Mouse (Mus musculus) urinary bladder, adult 2 months (tissue): Measurements from ENCODE around the gene Pla1a. TPM values are rescaled to one million over a fixed set of nuclear protein-coding genes. Genes with fewer than 3 reads are reported as not detected.

ENCODE experiments used
- DNase-seq: peaks from one replicate; pipeline ENCODE4 v3.0.0; 2022; ENCODE audit warnings: low spot score
- polyA plus RNA-seq: library from polyadenylated mRNA; depleted of rRNA; stranded (reverse); fragments of >200 nt; gene quantifications from 2 replicates; pipeline ENCODE4 v1.2.3, GENCODE M21; 2012

The Pla1a gene
- polyA plus RNA-seq, 1 experiment = 13.8 TPM

DNA sequence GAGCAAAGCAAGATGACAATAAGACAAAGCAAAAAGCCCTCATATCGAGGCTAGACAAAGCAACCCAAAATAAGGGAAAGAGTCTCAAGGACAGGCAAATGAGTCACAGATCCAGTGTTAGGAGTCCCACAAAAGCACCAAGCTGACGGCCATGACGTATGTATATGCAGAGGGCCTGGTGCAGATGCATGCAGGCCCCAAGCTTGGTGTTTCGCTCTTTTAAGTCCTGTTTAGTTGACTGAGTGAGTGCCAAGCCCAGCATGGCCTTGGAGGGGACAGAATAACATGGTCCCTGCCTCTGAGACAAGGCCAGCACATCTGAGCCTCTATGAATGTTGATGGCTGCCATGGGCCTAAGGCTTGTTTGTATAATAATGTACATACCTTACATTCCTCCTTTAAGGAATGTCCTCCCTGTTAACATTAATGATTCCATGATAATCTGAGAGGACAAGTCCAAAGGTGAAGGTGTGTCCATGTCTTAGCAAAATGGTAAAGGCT lies 1.4 kb upstream of the Pla1a start:
- no peak for DNase-seq

DNA sequence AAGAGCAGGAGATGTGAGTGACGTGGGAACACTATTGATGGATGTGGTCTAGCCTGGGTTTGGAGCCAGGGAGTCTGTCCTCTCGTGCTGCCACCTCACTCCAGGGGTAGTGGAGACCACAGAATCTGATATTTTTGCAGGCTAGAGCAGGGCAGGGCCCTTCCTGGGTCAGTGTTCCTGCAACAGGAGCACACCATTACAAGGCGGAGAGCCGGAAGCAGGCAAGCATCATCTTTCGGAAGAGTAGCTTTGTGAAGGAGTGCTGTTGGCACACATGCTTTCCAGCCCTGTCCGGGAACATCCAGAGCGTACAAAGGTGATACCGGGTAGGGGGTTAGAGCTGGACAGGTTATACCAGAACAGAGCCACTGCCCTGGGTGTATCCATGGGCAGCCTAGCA lies 569 bp upstream of the Pla1a start:
- DNase-seq = no peak

DNA sequence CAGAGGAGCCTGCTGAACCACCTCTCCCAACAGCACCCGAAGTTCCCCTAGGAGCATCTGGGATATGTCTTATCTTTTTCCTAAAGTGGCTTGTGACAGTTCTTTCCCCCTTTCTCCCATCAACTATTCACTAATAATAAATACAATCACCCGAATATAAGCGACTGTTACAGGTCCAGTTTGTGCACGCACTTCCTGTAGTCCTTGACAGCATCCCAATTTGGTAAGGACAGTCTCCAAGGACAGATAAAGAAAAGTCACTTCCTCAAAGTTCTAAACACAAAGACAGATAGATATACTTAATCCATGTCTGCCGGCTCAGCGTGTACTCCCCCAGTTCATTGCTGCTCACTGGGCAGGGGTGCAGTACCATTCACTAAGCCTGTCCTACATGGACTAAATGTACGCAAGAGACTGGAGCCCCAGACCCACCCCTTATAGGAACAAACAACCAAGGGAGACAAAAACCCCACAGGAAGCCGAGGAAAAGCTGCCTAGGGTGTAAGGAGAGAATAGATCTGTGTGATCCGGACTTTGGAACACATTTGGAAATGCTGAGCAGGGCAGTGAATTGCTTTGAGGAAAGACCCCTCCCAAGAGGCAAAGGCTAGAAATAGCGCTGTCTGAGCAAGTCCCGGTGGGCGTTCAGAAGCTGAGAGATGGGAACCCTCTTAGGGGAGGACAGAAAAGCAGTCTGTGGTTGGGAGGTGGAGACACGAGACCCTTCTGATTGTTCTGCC lies 1.3 kb downstream of the Pla1a start:
- DNase-seq = no peak

DNA sequence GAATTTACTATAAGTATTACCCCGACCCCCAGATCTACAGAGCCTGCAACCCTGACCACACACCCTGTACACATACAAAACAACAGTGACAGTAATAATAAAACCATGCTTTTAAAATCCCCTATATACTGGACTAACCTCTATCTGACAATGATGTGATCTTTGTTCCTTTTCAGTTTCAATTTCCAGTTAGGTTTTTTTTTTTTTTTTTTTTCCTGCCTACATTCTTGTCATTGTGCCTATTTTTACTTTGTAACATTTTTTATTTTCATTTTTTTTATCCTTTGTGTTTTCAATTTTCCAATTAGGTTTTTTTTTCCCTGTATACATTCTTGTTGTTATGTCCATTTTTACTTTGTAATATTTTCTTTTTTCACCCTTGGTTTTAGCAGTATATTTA lies 7.1 kb downstream of the Pla1a start:
- DNase-seq = no peak

DNA sequence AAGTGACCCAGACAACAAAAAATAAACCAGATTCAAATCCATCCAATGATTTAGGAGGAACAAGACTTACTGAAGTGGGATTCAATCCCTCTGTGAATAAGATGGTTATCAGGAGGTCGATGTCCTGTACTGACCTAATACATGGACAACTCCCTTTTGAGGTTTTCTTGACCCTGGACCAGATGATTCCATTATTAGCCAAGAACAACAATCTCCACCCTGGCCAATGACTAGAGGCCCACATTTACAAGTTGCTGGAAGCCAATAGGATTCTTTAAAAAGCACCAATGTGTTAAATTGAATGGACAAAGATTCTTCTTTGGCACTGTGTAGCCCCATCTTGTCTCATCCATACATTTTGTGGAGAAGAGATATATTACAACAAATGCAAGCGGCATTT lies 7.6 kb downstream of the Pla1a start:
- DNase-seq = no peak

DNA sequence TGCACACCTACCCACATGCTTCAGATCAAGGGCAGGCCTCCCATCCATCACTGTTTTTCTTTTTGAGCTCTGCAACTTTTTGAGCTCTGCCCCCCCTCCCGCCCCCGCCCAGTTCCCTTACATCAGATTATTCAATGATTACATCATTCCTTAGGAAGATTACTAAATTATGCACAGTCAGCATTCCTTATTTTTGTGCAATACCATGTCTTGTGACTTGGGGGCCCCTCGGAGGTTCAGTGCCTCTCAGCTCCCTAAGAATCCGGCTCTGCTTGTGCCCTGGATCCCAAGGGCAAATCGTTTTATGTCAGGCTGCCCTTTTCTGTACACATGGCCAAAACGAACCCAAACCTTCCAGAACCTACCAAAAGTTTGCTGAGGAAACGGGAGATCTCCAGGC lies 18.0 kb downstream of the Pla1a start:
- DNase-seq = no peak

DNA sequence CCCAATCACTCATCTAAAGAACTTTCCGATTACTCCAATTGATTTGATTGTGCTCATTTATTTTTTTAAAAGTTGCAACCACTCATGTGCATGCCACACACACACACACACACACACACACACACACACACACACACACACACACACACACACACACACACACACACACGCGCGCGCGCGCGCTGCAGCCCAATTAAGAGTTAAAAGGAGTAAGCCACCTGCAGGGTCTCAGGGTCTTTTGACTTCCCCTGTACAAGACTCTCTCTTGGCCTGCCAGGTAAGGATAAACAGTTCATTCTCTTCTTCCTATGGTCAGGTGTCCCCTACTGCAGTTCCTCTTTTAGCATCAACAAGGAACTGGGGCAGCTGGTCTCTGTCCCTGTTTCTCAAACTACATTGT lies 24.5 kb downstream of the Pla1a start:
- DNase-seq = no peak

DNA sequence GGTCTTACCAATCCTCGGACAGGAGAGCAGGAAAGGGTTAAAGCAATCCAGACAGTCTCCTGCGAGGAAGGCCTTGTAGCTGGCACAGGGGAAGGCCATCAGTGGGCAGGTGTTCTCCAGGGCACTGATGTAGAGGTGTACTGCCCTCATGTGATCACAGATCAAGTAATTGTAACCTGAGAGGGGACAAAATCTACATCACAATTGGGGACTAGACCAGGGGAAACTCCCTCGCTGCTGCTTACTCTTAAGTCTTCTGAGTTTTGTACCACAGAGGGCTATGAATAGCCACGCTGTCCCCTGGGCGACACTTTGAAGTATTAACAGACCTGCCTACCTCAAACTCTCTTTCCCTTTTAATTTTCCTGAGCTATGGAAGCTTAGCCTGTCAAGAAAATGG lies 25.4 kb downstream of the Pla1a start:
- DNase-seq = no peak

DNA sequence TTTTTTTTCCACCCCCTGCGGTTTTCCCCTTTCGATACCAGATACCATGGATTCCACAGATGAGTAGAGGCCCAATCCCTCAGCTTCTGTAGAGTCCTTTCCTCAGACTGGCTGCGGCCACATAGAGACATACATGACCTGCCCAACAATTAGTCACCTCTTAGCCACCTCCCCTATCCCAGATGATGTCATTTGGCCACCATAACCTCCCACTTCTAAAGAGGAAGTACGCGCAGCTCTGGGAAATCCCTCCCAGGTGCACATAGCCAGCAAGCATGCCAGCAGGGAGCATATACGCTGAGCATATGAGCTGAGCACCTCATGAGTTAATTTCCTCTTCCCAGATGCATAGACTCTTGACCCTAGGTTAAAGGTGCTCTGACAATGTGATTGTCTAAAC lies 26.2 kb downstream of the Pla1a start:
- DNase-seq = no peak

DNA sequence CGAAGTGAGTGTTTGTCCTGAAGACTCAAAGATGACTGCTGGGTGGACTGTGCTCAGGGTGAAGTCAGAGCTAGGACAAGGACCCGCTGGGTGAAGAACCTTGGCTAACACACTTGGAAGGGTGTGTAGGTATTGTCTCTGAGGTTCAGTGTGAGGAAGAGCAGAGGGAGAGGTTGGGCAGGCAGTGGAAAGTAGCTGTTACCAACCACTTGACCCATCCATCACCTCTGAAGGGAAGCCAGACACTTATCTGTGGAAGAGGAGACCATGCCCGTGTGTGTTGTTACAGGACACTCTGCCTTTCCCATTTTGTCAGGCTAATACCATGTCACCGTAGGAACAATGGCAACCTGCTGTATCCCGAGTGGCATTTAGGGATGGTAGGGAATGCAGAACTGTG lies 26.7 kb downstream of the Pla1a start:
- DNase-seq = no peak

DNA sequence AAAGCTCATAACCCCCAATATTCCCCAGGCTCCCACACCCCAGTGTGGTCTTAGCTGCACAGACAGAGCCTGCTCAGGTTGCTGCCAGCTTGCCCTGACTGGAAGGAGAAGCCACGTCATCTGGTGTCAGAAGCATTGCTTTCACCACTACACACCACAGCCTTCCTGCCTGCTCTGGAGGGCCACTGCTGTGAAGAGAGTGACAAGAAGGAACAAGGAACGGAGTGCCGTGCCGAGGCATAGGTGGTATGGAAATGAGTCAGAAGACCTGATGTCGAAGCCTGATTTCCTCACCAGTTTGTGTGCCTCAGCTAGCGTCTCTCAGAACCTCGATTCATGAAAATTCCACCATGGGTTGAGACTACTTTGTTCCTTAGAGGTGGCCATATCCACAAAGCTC lies 29.3 kb downstream of the Pla1a start:
- DNase-seq = no peak

DNA sequence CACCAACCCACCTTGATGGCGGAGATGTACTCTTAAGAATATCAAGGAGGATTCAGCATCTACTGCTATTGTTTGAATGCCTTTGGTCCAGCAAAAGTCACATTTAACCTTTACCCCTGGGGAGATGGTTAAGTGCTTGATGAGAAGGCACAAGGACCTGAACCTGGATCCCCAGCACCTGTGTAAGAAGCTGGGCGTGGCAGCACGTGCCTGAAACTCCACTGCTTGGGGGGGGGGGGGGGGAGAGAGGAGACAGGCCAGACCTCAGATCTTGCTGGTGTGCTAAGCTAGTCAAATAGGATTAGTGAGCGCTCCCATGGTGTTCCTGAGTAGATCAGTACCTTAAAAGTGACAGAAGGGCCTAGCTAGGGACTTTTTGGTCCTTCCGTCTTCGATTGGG lies 31.5 kb downstream of the Pla1a start:
- no peak for DNase-seq

DNA sequence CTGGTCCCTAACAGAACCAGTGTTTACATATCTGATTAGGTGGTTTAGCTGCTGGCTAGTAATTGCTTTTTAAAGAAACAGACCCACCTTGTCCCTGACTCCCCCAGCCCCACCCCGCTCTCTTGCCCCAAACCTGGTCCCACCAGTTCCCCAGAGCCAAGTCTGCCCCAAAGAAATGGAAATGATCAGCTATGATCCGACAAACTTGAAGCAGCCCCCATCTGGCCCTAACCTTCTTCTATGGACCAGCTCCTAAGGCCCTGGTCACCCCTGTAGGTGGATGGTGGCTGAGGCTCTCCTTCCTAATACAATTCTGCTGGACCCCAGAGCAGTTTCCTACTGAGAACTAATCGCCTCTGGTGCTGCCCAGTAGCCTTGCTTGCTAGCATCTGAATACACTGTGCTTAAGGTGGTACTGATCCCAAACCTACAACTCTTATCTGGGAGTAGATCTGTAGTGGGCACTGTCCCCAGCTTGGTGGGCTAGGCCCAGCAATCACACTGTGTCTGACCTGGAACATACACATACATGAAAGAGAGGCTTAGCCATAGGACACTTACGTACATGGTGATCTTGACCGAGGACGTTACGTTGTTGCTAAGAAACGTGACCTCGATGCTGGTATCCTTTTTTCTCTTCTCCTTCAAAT lies 32.5 kb downstream of the Pla1a start:
- DNase-seq = no peak

DNA sequence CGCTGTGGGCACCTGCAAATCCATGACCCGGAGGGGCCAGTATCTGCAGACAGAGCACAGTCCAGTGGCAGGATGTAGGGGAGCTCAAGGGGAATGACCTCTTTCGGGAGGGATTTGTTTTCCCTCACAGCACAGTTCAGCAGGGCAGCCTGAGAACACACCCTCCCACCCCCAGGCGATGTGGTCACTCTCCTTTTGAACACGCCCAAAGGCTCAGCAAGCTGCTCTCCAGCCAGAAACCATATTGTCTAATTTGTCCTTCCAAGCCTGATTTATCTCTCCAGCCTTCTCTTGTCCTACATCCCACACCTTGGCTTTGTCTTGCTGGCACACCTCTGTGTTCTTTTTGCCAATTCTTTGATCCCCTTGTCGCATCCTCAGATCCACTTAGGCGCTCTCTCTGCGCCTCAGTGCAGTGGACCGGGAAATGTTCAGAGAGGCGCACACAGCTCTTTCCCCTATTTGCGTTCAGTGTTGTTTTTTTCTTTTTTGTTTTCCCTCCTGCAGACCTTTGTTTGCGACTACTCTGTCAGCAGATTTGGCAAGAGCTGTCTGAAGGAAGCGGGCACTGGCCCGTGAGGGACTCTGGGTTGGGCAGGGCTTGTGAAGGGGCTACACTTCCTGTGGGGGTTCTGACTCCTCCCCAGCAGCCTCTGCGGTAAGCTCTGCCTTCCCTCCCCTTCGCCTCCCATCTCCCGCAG lies 33.3 kb downstream of the Pla1a start:
- no peak for DNase-seq

DNA sequence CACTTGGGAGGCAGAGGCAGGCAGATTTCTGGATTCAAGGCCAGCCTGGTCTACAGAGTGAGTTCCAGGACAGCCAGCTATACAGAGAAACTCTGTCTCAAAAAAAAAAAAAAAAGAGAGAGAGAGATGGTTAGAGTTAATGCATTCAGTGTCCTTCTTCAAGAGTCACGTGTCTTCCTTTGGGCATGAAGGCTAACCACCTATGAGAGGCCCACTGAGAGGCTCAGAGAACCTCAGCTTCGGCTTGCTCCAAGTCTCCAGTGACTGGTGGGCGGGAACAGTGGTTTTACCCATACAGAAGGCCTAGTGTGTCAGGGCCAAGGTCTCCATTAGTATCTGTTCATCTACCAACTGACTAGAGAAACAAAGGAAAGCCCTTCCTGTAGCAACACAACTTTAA lies 33.9 kb downstream of the Pla1a start:
- DNase-seq = no peak

DNA sequence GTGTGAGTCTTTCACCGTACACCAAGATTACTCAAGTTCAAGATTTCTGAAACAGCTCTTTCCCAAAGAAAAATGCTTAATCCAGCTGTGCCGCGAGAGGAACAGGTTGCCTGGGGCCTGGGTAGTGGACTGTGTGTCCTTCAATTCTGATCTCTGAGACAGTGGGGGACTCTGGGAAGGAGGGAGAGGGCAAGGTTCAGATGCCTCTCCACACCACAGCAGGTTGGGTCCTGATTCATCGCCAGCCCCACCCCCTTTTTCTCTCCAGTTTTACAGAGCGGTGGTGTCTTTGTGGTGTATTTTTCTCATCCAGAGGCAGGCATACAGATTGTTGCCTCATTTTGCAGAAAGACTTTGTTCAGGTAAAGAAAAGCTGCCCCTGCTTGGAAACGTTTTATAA lies 34.7 kb downstream of the Pla1a start:
- DNase-seq = no peak

DNA sequence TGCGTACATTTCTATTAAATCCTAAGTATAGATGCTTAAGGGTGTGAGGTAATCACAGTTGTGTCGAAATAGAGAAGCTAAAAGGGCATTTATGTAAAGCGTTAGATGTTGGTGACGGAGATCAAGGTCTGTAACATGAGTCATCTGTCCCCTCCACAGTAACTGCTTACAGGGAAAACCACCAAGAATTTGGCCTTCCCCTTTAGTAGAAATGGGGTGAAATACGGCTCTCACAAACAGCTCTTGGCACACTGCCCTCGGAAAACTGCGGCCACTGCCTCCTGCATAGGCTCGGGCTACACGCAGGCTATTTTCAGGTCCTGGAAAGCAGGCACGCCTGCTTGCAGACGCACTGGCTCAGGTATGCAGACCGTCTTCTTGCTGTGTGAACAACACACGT lies 36.8 kb downstream of the Pla1a start:
- no peak for DNase-seq

DNA sequence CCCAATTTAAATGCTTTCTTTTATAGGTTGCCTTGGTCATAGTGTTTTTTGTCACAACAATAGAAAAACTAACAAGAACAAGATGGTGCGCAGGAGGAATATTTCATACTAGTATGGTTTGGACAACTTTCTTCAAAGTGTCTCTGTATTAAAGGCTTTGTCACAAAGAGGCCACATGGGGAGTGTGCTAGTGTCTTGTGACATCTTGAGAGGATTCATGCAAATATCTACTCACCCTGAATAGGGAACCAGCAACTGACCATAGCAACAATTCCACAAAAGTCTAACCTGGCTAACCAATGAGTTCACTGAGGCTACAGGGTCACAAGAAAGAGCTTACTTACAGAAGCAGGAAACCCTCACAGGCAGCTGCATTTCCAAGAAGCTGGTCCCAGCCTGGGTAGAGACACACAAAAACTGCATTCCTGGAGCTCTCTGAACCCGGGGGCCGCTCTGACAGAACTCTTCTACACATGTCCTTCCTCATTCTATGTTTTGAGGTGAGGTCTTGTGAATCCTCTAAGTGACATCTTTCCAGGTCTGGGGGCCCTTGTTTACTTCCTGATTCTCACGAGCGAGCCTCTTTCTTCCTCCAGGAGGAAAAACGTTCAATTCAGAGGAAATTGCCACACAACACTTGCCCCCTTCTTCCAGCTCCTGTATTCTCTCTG lies 37.8 kb downstream of the Pla1a start:
- no peak for DNase-seq

DNA sequence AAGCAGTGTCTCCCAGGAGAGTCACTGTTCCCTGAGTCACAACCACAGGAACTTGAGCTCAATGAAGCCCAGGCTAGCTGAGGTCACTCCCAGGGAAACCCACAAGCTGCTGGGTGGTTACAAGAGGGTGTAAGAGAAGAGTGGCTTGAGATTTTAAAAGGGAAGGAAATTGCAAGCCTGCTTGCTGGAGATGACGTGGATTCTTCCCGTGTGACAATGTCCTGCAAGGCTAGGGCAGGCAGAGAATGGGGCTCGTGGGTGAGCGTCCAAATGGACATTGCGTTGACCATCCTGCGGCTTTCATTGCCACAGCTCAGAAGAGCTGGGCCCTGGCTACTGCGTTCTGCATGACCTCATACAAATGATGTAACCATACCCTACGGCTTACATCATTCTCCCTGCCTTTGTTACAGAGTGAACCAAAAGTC lies 38.7 kb downstream of the Pla1a start:
- DNase-seq = no peak

DNA sequence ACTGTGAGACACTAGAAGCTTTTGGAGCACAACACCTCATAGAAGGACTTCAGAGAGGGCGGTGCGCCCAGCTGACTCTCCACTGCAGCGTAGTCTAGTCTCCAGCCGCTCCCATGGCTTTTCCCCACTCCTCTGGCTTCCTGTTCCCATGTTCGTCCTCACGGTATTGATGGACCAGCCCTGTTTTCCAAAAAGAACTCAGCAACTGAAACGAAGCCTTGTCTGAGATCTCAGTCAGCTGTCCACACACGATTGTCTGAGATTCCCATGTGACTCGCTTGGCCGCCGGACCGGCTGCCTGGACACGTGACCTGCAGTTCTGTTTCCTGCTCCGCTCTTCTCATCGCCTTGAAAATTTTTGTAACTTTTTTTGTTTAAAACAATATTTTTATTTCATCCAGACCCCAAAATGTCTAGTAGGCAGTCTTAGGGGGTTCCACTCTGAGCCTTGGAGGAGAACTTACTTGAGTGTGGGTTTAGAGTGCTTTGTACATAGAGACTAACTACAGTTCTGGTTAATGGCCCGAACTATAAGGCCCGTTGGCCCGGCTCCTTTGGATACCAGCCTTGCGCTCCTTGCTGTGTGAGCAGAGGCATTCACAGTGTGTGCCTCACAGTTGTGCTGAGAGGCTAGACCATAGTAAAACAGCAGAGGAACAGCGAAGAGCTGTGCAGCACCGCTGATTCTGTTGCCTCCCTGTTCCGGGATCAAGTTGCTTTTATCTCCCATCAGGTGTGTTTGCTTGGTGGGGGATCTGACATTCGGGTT lies 40.6 kb downstream of the Pla1a start:
- no peak for DNase-seq

DNA sequence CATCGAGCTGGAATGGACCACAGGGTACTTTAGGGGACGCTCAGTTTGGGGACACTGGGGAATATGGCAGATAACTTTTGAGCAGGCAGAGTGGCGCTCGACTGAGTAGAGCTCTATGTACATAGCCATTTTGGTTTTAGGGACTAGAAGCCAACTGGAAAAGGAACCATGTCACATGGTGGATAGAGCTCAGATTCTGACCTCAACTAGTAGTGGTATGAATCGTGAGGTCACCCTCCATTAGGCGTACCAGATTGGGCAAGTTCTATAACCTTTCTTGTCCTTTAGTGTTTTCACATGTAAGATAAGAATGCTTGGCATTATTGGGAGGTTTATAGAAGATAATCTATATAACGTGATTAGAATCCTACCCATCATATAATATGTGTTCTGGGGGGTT lies 42.6 kb downstream of the Pla1a start:
- no peak for DNase-seq
